Mouse (Mus musculus): Measurements from ENCODE around the gene Krtap1-5. TPM values are rescaled to one million over a fixed set of nuclear protein-coding genes. Genes with fewer than 3 reads are reported as not detected.
"Not testable (repeated sequence)": the region's sequence is repeated elsewhere in the genome, so short reads cannot be mapped to it uniquely, and the experiment has no call there.

The Krtap1-5 gene
- not detected for total RNA-seq (2022)

DNA sequence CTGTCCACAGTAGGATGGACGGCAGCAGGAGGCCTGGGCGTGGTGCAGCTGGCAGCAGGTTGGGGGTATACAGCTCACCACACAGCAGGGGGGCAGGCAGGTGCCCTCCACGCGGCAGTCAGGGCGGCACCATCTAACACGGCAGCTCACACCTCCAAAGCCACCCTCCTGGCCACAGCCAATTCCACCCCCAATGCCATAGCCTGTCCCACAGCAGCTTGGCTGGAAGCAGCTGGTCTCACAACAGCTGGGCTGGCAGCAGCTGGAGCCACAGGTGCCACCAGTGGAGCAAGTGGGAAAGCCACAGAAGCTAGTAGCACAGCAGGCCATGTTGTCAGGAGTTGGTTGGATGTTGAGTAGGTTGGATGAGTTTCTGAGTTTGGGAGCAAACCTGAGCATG is at the start of gene Krtap1-5:
TSS of gene Krtap1-5 (minus strand) at position 381 of the 400 bp plus-strand sequence.
- DNase-seq (ENCODE audit: low spot score): no peak

GRCm38 (mm10) chr11:99628138-99628537 is 47.3 kb upstream of the Krtap1-5 start, which contains the start of gene Krtap4-1:
Gene Krtap4-1 (minus strand): TSS chr11:99628238.
- DNase-seq (ENCODE audit: low spot score): no peak

DNA sequence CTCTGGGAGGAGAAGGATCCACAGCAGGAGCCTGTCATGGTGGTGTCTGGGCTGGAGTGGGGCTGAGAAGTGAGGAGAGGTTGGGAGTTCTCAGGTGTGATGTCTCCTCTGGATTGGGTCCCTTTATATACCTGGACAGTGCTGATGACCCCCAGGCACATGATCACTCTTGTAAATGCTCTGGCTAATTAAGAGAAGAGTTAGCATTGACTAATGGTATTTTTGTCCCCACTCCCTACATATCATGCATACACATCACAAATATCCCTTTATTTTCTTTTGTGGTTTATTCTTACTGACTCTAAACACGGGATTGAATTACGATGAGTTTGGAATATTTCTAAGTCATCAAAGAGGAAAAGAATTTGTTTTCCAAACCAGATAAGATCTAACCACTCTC is 39.5 kb upstream of the Krtap1-5 start, which contains the start of gene Gm11562:
TSS of gene Gm11562 (minus strand) at position 101 of the 400 bp plus-strand sequence.
- no peak for DNase-seq (ENCODE audit: low spot score)

DNA sequence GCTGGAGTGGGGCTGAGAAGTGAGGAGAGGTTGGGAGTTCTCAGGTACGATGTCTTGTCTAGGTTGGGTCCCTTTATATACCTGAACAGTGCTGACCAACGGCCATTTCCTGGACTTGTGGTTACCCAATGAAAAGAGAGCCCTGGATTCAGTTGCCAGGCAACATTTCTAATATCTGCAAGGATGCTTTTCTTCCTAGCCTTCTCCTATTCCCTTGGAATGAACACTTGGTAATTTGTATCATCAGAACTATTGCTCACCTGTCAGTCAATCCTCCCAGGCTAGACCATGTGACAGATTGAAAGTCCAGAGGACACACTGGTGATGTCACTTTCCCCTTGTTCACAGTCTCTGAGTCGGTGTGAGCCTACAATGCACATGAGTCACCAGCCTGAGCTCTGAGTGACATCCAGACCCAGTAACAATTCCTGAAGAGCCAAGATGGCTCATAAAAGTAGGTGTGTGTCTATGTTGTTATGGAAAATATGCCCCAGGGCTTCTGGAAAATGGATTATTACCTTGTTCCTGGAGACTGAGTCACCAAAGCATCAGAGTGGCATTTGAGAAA is 34.1 kb upstream of the Krtap1-5 start, which contains the start of gene Krtap2-4:
TSS of gene Krtap2-4 (minus strand) at position 51 of the 568 bp plus-strand sequence.
- DNase-seq (ENCODE audit: low spot score): no peak

- not testable (repeated sequence) for DNase-seq (ENCODE audit: low spot score)
These were observed 29.3 kb upstream of the Krtap1-5 start, which contains the start of gene Gm11937 for GRCm38 (mm10) chr11:99610089-99610488. Gene Gm11937 (minus strand): TSS chr11:99610189.

GRCm38 (mm10) chr11:99609126-99609525 is 28.3 kb upstream of the Krtap1-5 start:
- DNase-seq (ENCODE audit: low spot score): no peak

DNA sequence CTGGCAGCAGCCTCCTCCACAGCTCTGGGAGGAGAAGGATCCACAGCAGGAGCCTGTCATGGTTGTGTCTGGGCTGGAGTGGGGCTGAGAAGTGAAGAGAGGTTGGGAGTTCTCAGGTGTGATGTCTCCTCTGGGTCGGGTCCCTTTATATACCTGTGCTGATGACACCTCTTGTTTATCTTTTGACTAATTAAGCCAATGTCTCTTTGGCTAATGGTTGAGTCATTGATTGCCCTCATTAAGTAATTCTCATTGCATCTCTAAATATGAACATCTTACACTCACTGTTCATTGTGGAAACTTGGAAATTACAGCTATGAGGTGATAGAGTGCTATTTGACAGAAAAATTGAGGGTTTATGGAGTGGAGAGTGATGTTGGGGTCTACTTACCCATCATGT is 22.4 kb upstream of the Krtap1-5 start, which contains the start of gene Gm11938:
TSS of gene Gm11938 (minus strand) at position 101 of the 400 bp plus-strand sequence.
- not testable (repeated sequence) for DNase-seq (ENCODE audit: low spot score)

DNA sequence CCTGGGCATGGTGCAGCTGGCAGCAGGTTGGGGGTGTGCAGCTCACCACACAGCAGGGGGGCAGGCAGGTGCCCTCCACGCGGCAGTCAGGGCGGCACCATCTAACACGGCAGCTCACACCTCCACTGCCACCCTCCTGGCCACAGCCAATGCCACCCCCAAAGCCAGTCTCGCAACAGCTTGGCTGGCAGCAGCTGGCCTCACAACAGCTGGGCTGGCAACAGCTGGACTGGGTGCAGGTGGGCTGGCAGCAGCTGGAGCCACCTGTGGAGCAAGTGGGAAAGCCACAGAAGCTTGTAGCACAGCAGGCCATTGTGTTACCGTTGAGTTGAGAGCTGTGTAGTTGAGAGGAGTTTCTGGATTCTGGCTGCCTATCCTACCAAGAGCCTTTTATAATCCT is 16.9 kb upstream of the Krtap1-5 start, which contains the start of gene Krtap9-3:
TSS of gene Krtap9-3 (minus strand) at position 364 of the 400 bp plus-strand sequence.
- not testable (repeated sequence) for DNase-seq (ENCODE audit: low spot score)

DNA sequence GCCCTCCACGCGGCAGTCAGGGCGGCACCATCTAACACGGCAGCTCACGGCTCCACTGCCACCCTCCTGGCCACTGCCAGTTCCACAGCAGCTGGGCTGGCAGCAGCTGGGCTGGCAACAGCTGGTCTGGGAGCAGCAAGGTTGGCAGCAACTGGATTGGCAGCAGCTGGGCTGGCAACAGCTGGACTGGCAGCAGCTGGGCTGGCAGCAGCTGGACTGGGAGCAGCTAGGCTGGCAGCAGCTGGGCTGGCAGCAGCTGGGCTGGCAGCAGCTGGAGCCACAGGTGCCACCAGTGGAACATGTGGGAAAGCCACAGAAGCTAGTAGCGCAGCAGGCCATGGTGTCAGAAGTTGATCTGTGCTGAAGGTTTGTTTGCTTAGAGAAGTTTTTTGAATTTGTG is 10.2 kb upstream of the Krtap1-5 start, which contains the start of gene Krtap1-3:
TSS of gene Krtap1-3 (minus strand) at position 359 of the 400 bp plus-strand sequence.
- no peak for DNase-seq (ENCODE audit: low spot score)

DNA sequence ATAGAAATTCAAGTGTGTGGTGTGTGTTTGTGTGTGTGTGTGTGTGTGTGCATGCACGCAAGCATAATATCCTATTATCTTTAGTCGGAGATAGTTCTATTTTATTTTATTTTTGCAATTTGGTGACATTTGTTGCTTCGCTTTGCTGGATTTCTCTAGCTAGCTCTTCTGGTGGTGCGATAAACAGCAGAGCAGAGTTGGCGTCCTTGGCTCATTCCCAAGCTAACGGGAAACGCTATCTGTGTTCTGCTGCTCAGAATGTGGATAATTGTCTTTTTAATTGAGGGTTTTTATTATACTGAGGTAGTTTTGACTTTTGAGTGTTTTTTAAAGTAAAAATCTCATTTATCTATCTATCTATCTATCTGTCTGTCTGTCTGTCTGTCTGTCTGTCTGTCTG is 4.3 kb upstream of the Krtap1-5 start:
- no peak for DNase-seq (ENCODE audit: low spot score)

DNA sequence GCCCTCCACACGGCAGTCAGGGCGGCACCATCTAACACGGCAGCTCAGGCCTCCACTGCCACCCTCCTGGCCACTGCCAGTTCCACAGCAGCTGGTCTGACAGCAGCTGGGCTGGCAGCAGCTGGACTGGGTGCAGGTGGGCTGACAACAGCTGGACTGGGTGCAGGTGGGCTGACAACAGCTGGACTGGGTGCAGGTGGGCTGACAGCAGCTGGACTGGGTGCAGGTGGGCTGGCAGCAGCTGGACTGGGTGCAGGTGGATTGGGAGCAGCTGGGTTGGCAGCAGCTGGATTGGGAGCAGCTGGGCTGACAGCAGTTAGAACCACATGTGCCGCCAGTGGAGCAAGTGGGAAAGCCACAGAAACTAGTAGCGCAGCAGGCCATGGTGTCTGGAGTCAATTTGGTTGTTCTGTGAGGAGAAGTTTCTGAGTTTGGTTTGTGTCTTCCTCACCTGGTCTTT is 2.5 kb upstream of the Krtap1-5 start, which contains the start of gene Krtap1-4:
TSS of gene Krtap1-4 (minus strand) at position 410 of the 460 bp plus-strand sequence.
- no peak for DNase-seq (ENCODE audit: low spot score)

DNA sequence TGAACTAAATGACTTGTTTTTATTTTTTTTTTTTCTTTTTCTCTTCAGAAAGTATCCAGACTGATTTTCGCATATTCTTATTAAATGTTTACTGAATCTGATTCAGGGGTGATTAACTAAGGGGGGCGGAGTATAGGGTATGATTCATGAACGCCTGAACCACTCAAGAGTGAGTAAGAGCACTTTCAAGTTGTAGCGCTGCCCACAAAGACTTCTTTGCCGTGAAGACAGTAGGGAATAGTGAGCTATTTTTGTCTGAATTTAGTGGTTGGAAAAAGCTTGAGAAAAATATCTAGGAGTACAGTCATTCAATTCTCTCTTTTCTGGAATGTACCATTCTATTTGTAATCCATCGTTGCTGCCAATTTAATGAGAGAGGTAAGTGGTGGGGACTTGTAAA is 748 bp upstream of the Krtap1-5 start:
- DNase-seq (ENCODE audit: low spot score): no peak

GRCm38 (mm10) chr11:99581051-99581450 is 235 bp upstream of the Krtap1-5 start:
- no peak for DNase-seq (ENCODE audit: low spot score)

GRCm38 (mm10) chr11:99574106-99574505 is 6.7 kb downstream of the Krtap1-5 start:
- peak; percentile 26 for DNase-seq (ENCODE audit: low spot score)

DNA sequence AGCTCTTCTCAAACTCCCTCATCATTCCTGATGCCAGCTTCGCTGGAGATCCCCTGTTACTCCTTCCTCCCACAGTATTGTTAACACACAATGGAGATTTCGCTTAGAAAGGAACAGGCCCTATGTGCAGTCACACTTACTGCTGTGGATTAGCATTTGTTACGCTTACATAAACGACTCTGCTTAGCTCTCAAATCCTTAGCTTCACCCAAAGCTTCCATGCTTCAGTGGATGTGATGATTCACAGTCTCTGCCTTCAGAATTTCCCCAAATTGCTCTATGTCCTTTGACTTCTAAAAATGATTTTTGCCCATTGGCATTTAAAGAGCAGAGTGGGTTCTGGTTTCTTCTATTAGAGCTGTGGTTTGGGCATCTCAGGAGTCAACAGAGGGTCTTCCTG is 7.7 kb downstream of the Krtap1-5 start:
- DNase-seq (ENCODE audit: low spot score): no peak

GRCm38 (mm10) chr11:99566530-99566929 is 14.3 kb downstream of the Krtap1-5 start, which contains the start of gene Krtap3-1:
Gene Krtap3-1 (minus strand): TSS chr11:99566630.
- DNase-seq (ENCODE audit: low spot score): no peak

- DNase-seq (ENCODE audit: low spot score): no peak
These were observed 18.2 kb downstream of the Krtap1-5 start for GRCm38 (mm10) chr11:99562580-99562979.

GRCm38 (mm10) chr11:99559366-99559765 is 21.4 kb downstream of the Krtap1-5 start, which contains the start of gene Gm11939:
Gene Gm11939 (minus strand): TSS chr11:99559466.
- no peak for DNase-seq (ENCODE audit: low spot score)

DNA sequence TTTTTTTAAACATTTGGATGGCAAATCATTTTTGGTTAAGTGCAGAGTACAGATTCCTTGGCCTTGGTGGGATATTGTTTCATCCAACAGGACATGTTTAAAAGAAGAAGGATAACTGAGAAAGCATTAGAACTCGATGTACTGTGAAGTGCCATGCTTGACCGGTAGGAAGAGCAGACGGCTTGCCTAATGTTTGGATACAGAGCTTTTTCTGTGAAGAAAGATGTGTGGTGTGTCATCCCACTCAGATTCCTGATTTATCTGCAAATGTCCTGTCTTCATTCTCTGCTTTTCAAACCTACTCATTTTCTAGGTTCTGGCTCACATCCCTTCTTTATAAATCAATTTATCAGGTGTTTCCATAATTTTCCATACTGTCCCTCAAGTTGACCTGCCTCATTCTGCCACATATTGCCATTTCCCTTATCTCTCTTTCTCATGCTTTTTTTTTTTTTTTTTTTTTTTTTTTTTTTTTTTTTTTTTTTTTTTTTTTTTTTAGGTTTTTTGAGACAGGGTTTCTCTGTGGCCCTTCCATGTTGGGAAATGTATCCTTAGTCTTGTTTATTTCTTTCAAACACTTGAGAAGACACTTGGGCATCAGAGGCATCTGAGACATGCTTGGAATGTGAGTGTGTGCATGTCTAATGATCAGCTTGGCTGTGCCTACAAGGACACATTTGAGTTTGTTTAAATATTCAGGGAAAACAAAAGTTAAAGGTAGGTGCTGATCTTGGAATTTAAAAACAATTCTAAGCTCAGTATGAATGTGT is 22.7 kb downstream of the Krtap1-5 start:
- DNase-seq (ENCODE audit: low spot score): no peak

GRCm38 (mm10) chr11:99556753-99557152 is 24.1 kb downstream of the Krtap1-5 start, which contains the start of gene Krtap3-2:
Gene Krtap3-2 (minus strand): TSS chr11:99556853.
- DNase-seq (ENCODE audit: low spot score): no peak

- no peak for DNase-seq (ENCODE audit: low spot score)
These were observed 24.6 kb downstream of the Krtap1-5 start for GRCm38 (mm10) chr11:99556195-99556594.

DNA sequence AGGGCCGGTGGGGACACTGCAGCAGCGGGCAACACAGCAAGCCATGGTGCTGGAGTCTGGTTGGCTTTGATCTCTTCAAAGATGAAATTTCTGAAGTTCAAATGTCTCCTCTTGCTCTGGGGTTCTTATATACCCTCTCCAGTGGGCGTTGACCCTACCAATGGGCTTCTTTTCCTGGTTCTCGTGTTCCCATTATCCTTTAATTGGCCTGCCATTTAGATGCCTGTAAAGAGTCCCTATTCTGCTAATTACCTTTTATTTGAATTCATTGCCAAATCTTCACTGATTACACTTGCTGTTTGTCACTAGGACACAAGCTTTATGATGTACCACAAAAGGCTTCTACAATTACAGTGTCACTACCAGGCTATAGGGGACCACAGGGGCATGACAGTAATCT is 30.1 kb downstream of the Krtap1-5 start, which contains the start of gene Krtap3-3:
TSS of gene Krtap3-3 (minus strand) at position 101 of the 400 bp plus-strand sequence.
- no peak for DNase-seq (ENCODE audit: low spot score)

All from heart, adult 8-10 months (tissue).